Mouse (Mus musculus): ENCODE results near the gene Plekha5.
"Not testable (repeated sequence)": the region's sequence is repeated elsewhere in the genome, so short reads cannot be mapped to it uniquely, and the experiment has no call there.

The Plekha5 gene

GRCm38 (mm10) chr6:140490220-140490619 lies 66.4 kb downstream of the Plekha5 start:
- DNase-seq (ENCODE audit: low spot score in 2 of 2) = no peak

- no peak for DNase-seq (ENCODE audit: low spot score in 2 of 2)
These were observed 67.2 kb downstream of the Plekha5 start for GRCm38 (mm10) chr6:140490921-140491537.

- peak in 1 of 2 experiments; percentile 45 for DNase-seq (ENCODE audit: low spot score in 2 of 2)
These were observed 68.2 kb downstream of the Plekha5 start for GRCm38 (mm10) chr6:140492043-140492442.

GRCm38 (mm10) chr6:140498074-140498473 lies 74.2 kb downstream of the Plekha5 start:
- no peak for DNase-seq (ENCODE audit: low spot score in 2 of 2)

GRCm38 (mm10) chr6:140498958-140499357 lies 75.1 kb downstream of the Plekha5 start:
- DNase-seq (ENCODE audit: low spot score in 2 of 2) = no peak

- DNase-seq (ENCODE audit: low spot score in 2 of 2) = not testable (repeated sequence)
These were observed 77.0 kb downstream of the Plekha5 start for GRCm38 (mm10) chr6:140500829-140501228.

GRCm38 (mm10) chr6:140501841-140502240 lies 78.0 kb downstream of the Plekha5 start:
- DNase-seq (ENCODE audit: low spot score in 2 of 2) = no peak

- DNase-seq (ENCODE audit: low spot score in 2 of 2) = no peak
These were observed 80.9 kb downstream of the Plekha5 start for GRCm38 (mm10) chr6:140504796-140505195.

- no peak for DNase-seq (ENCODE audit: low spot score in 2 of 2)
These were observed 83.8 kb downstream of the Plekha5 start for GRCm38 (mm10) chr6:140507605-140508004.

- no peak for DNase-seq (ENCODE audit: low spot score in 2 of 2)
These were observed 84.8 kb downstream of the Plekha5 start for GRCm38 (mm10) chr6:140508475-140509150.

- no peak for DNase-seq (ENCODE audit: low spot score in 2 of 2)
These were observed 85.3 kb downstream of the Plekha5 start for GRCm38 (mm10) chr6:140509151-140509530.

GRCm38 (mm10) chr6:140512016-140512415 lies 88.2 kb downstream of the Plekha5 start:
- no peak for DNase-seq (ENCODE audit: low spot score in 2 of 2)

GRCm38 (mm10) chr6:140512427-140512826 lies 88.6 kb downstream of the Plekha5 start:
- no peak for DNase-seq (ENCODE audit: low spot score in 2 of 2)

- no peak for DNase-seq (ENCODE audit: low spot score in 2 of 2)
These were observed 90.6 kb downstream of the Plekha5 start for GRCm38 (mm10) chr6:140514205-140515110.

- DNase-seq (ENCODE audit: low spot score in 2 of 2) = no peak
These were observed 91.7 kb downstream of the Plekha5 start for GRCm38 (mm10) chr6:140515550-140515949.

- DNase-seq (ENCODE audit: low spot score in 2 of 2) = no peak
These were observed 92.3 kb downstream of the Plekha5 start for GRCm38 (mm10) chr6:140516202-140516601.

- no peak for DNase-seq (ENCODE audit: low spot score in 2 of 2)
These were observed 93.3 kb downstream of the Plekha5 start for GRCm38 (mm10) chr6:140517188-140517587.

GRCm38 (mm10) chr6:140519019-140519418 lies 95.2 kb downstream of the Plekha5 start:
- no peak for DNase-seq (ENCODE audit: low spot score in 2 of 2)

- DNase-seq (ENCODE audit: low spot score in 2 of 2) = no peak
These were observed 95.8 kb downstream of the Plekha5 start for GRCm38 (mm10) chr6:140519488-140520159.

GRCm38 (mm10) chr6:140520961-140521360 lies 97.1 kb downstream of the Plekha5 start:
- no peak for DNase-seq (ENCODE audit: low spot score in 2 of 2)

- DNase-seq (ENCODE audit: low spot score in 2 of 2) = no peak
These were observed 98.0 kb downstream of the Plekha5 start for GRCm38 (mm10) chr6:140521832-140522231.

- DNase-seq (ENCODE audit: low spot score in 2 of 2) = no peak
These were observed 99.7 kb downstream of the Plekha5 start for GRCm38 (mm10) chr6:140523600-140523999.

Measured in frontal cortex, postnatal 10 days (tissue).